Comparison of ENCODE assay signal across 12 mouse cellular contexts in the genomic region with DNA sequence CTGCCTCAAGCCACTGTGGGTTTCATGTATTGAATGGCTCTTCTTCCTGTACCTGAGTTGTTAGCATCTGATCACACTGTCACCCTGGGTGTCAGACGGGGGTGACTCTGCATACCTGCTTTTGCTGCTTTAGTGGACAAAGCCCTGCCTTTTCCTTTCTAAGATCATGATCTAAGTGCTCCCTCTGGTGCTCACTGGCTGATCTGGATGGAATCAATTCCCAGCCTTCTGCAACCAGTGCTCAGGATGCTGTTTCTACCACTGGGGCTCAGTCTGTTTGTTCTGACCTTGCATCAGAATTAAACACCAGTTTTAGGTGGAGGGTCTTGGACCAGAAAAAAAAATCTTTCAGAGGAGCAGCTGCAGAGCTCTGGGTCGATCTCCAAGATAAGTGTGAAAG. TPM values are rescaled to one million over a fixed set of nuclear protein-coding genes. Genes with fewer than 3 reads are reported as not detected.
DNase-seq lines count a peak whose midpoint lies in the region; ATAC-seq and TF ChIP-seq lines count a peak whose summit lies in the region.
"Had no signal": no experiment of that assay in that cellular context is flagged by ENCODE, and none has a peak within 500 bp of the region (broad histone marks: within the 10 kb centered on the region; RNA-seq: fewer than 3 reads in every experiment).

No protein-coding gene starts in this region.

- WGBS in forebrain, postnatal 0 days, result 61% methylated on average over 2 of the region's 2 CpGs
- 64% methylated on average over 2 of the region's 2 CpGs for WGBS in forebrain, embryonic 16.5 days
- WGBS in lung, postnatal 0 days, result 56% methylated on average over 2 of the region's 2 CpGs

- H3K36me3 ChIP-seq in forebrain, postnatal 0 days (ENCODE audit: insufficient read depth), result no peaks in the 10 kb centered on the region
- no peaks in the 10 kb centered on the region for H3K36me3 ChIP-seq in forebrain, embryonic 16.5 days (ENCODE audit: control insufficient read depth, insufficient read depth)
- no peaks in the 10 kb centered on the region for H3K36me3 ChIP-seq in lung, postnatal 0 days (ENCODE audit: insufficient read depth, low read length)

- TF ChIP-seq EP300 in lung, postnatal 0 days (IDR thresholded peaks at IDR 0.05), result no peak

- H3K27ac ChIP-seq in forebrain, postnatal 0 days (ENCODE audit: low read depth, low read length), result no peak overlapping the region
- H3K27ac ChIP-seq in forebrain, embryonic 16.5 days (ENCODE audit: low read length), result no peak overlapping the region
- H3K27ac ChIP-seq in lung, postnatal 0 days (ENCODE audit: low read length), result no peak overlapping the region

- ATAC-seq in forebrain, postnatal 0 days, result no peak
- no peak for ATAC-seq in forebrain, embryonic 16.5 days
- ATAC-seq in lung, postnatal 0 days, result no peak
- ATAC-seq: inflammation-experienced regulatory T-cells, adult 6 months had no signal

- TF ChIP-seq CTCF in forebrain, postnatal 0 days (IDR thresholded peaks at IDR 0.05; ENCODE audit: low read depth), result peak; percentile 41
- TF ChIP-seq CTCF in lung, postnatal 0 days (IDR thresholded peaks at IDR 0.05), result 0 out of 2 replicates have a peak, but pooled peaks have one; percentile 22

- H3K4me3 ChIP-seq in forebrain, postnatal 0 days (ENCODE audit: low read depth, low read length), result no peak overlapping the region
- no peak overlapping the region for H3K4me3 ChIP-seq in forebrain, embryonic 16.5 days (replicated peaks; ENCODE audit: low read length)
- no peak overlapping the region for H3K4me3 ChIP-seq in lung, postnatal 0 days (ENCODE audit: low read depth, low read length)

- H3K9ac ChIP-seq in forebrain, postnatal 0 days, result no peak overlapping the region
- H3K9ac ChIP-seq in forebrain, embryonic 16.5 days (replicated peaks; ENCODE audit: low read depth, low read length), result no peak overlapping the region
- no peak overlapping the region for H3K9ac ChIP-seq in lung, postnatal 0 days (replicated peaks; ENCODE audit: low read depth)

- peak; percentile 16 for DNase-seq in forebrain, postnatal 0 days
- no peak for DNase-seq in lung, postnatal 0 days (ENCODE audit: low spot score)
- no peak for DNase-seq in lung, postnatal 14 days
- DNase-seq in cerebellum, adult 9-11 months, result peak; percentile 23
- DNase-seq in retina, postnatal 1 day, result peak; percentile 12
- DNase-seq in left cerebral cortex, postnatal 36 days (ENCODE audit: low spot score in 2 of 2), result no peak
- no peak for DNase-seq in right cerebral cortex, postnatal 14 days
- DNase-seq: gastrocnemius, postnatal 36 days had no signal

- H3K27me3 ChIP-seq in forebrain, postnatal 0 days (ENCODE audit: insufficient read depth, low read length), result no peaks in the 10 kb centered on the region
- H3K27me3 ChIP-seq in forebrain, embryonic 16.5 days (replicated peaks; ENCODE audit: control insufficient read depth, insufficient read depth, low read length), result no peaks in the 10 kb centered on the region
- no peaks in the 10 kb centered on the region for H3K27me3 ChIP-seq in lung, postnatal 0 days (replicated peaks; ENCODE audit: insufficient read depth, low read length)

- no peaks in the 10 kb centered on the region for H3K4me1 ChIP-seq in forebrain, postnatal 0 days (ENCODE audit: insufficient read depth)
- H3K4me1 ChIP-seq in forebrain, embryonic 16.5 days (replicated peaks; ENCODE audit: control insufficient read depth, insufficient read depth, low read length), result no peaks in the 10 kb centered on the region
- H3K4me1 ChIP-seq in lung, postnatal 0 days (ENCODE audit: insufficient read depth, low read depth, low read length), result no peaks in the 10 kb centered on the region

- intact Hi-C loops in left cerebral cortex, postnatal 36 days (cut with DNase I), result loop anchor here (5.0 kb wide), 3 partner anchors 44 to 184 kb away; a partner anchor contains a TSS

- no peak overlapping the region for H3K4me2 ChIP-seq in forebrain, postnatal 0 days (ENCODE audit: low read depth)
- H3K4me2 ChIP-seq in forebrain, embryonic 16.5 days (ENCODE audit: low read length), result no peak overlapping the region
- no peak overlapping the region for H3K4me2 ChIP-seq in lung, postnatal 0 days (replicated peaks; ENCODE audit: low read depth, low read length)

- H3K9me3 ChIP-seq in forebrain, postnatal 0 days (ENCODE audit: low read length), result no peaks in the 10 kb centered on the region
- H3K9me3 ChIP-seq in forebrain, embryonic 16.5 days (ENCODE audit: control insufficient read depth, low read length), result no peaks in the 10 kb centered on the region
- H3K9me3 ChIP-seq in lung, postnatal 0 days (ENCODE audit: low read length), result no peaks in the 10 kb centered on the region

RNA-seq across cellular contexts. Expression of a gene that starts 7.9 kb away (rescaled TPM):
- total RNA-seq in forebrain, postnatal 0 days (2014; rRNA removed), result 0.67 and 0.77 TPM in 2 replicates
- 0.12 and 0.16 TPM in 2 replicates for polyA plus RNA-seq in forebrain, postnatal 0 days (2015; fragmentation: Nextera tagmentation; extraction: Ambion mirVana)
- polyA plus RNA-seq in forebrain, embryonic 16.5 days (2015; fragmentation: Nextera tagmentation; extraction: Ambion mirVana), result not detected in 2 replicates
- not detected in 2 replicates for polyA plus RNA-seq in lung, postnatal 0 days (2015; fragmentation: Nextera tagmentation; extraction: Ambion mirVana)
- total RNA-seq in left cerebral cortex, postnatal 36 days (2021), result 1 to 10 TPM in 1 of 2 experiments, under 1 TPM in 1; 0.79 to 1.3 TPM
- total RNA-seq: adrenal gland, postnatal 4 days; gastrocnemius, postnatal 36 days had no signal
- polyA plus RNA-seq: inflammation-experienced regulatory T-cells, adult 6 months; lung, embryonic 16.5 days had no signal

RNA-seq across cellular contexts. Expression of a gene that starts 25.6 kb away (rescaled TPM):
- total RNA-seq in forebrain, postnatal 0 days (2014; rRNA removed), result 22.9 and 30.6 TPM in 2 replicates
- 23.1 and 26.2 TPM in 2 replicates for polyA plus RNA-seq in forebrain, postnatal 0 days (2015; fragmentation: Nextera tagmentation; extraction: Ambion mirVana)
- polyA plus RNA-seq in forebrain, embryonic 16.5 days (2015; fragmentation: Nextera tagmentation; extraction: Ambion mirVana), result 22.2 and 26.6 TPM in 2 replicates
- polyA plus RNA-seq in lung, postnatal 0 days (2015; fragmentation: Nextera tagmentation; extraction: Ambion mirVana), result 0.57 and 0.63 TPM in 2 replicates
- 10 to 100 TPM; 10.1 to 11.6 TPM for total RNA-seq in left cerebral cortex, postnatal 36 days (2021)
- polyA plus RNA-seq: inflammation-experienced regulatory T-cells, adult 6 months had no signal

RNA-seq across cellular contexts. Expression of a gene that starts 43.8 kb away (rescaled TPM):
- 37.7 and 39.6 TPM in 2 replicates for total RNA-seq in forebrain, postnatal 0 days (2014; rRNA removed)
- polyA plus RNA-seq in forebrain, postnatal 0 days (2015; fragmentation: Nextera tagmentation; extraction: Ambion mirVana), result 12.8 and 18.3 TPM in 2 replicates
- 9.2 and 14.8 TPM in 2 replicates for polyA plus RNA-seq in forebrain, embryonic 16.5 days (2015; fragmentation: Nextera tagmentation; extraction: Ambion mirVana)
- 0.17 and 0.18 TPM in 2 replicates for polyA plus RNA-seq in lung, postnatal 0 days (2015; fragmentation: Nextera tagmentation; extraction: Ambion mirVana)
- 100 to 1,000 TPM; 313 to 321 TPM for total RNA-seq in left cerebral cortex, postnatal 36 days (2021)
- polyA plus RNA-seq: inflammation-experienced regulatory T-cells, adult 6 months had no signal

Comparison
In these comparisons a context has a peak if more than half of its experiments do, and no peak if none do; other contexts are left out.
1. DNase-seq: peak in forebrain, postnatal 0 days (single experiment), cerebellum, adult 9-11 months (single experiment) and retina, postnatal 1 day (single experiment); none in lung, postnatal 0 days (single experiment), lung, postnatal 14 days (single experiment), left cerebral cortex, postnatal 36 days (0 of 2) and right cerebral cortex, postnatal 14 days (single experiment).
2. RNA of a gene that starts 25.6 kb away (polyA plus RNA-seq): 22.2 to 26.6 TPM in forebrain, embryonic 16.5 days and 23.1 to 26.2 TPM in forebrain, postnatal 0 days; 0.57 to 0.63 TPM in lung, postnatal 0 days; every median in the first group is over 10 times any median in the second.